Mouse (Mus musculus): Measurements from ENCODE around the gene Syt7. TPM values are rescaled to one million over a fixed set of nuclear protein-coding genes. Genes with fewer than 3 reads are reported as not detected.
A peak's percentile ranks its signal among the peaks of the same experiment; 100 is the strongest.

Syt7 gene
- polyA plus RNA-seq, 1 experiment from 2014 or later, result 1.4 TPM

- Histone ChIP-seq H3K4me1 (replicated peaks; ENCODE audit: control insufficient read depth, insufficient read depth, low read length) (no peaks in the 10 kb centered on the region), H3K4me3 (ENCODE audit: low read depth, low read length) (no peak overlapping the region), H3K4me2 (no peak overlapping the region), H3K36me3 (ENCODE audit: control insufficient read depth, insufficient read depth, low read length) (no peaks in the 10 kb centered on the region), H3K9me3 (ENCODE audit: control insufficient read depth, low read length) (no peaks in the 10 kb centered on the region), H3K27ac (ENCODE audit: low read depth, low read length) (no peak overlapping the region), H3K27me3 (replicated peaks; ENCODE audit: control insufficient read depth, insufficient read depth, low read length) (no peaks in the 10 kb centered on the region; the same call in 1 of the 2 replicates), H3K9ac (ENCODE audit: low read depth, low read length) (no peak overlapping the region)
- 57% methylated on average over 8 of the region's 8 CpGs for WGBS
- no peak for ATAC-seq (replicated peaks; ENCODE audit: low FRiP score)
- no peak for DNase-seq (ENCODE audit: low spot score)
Measured at GRCm38 (mm10) chr19:10469171-10469658, 80.3 kb downstream of the Syt7 start.

- Histone ChIP-seq H3K4me2 (no peak overlapping the region), H3K9ac (ENCODE audit: low read depth, low read length) (no peak overlapping the region), H3K27me3 (replicated peaks; ENCODE audit: control insufficient read depth, insufficient read depth, low read length) (no peaks in the 10 kb centered on the region; the same call in 1 of the 2 replicates), H3K36me3 (ENCODE audit: control insufficient read depth, insufficient read depth, low read length) (no peaks in the 10 kb centered on the region), H3K4me3 (ENCODE audit: low read depth, low read length) (no peak overlapping the region), H3K9me3 (ENCODE audit: control insufficient read depth, low read length) (no peaks in the 10 kb centered on the region), H3K4me1 (replicated peaks; ENCODE audit: control insufficient read depth, insufficient read depth, low read length) (no peaks in the 10 kb centered on the region), H3K27ac (ENCODE audit: low read depth, low read length) (no peak overlapping the region)
- DNase-seq (ENCODE audit: low spot score) (no peak), ATAC-seq (replicated peaks; ENCODE audit: low FRiP score) (no peak)
- 70% methylated on average over 3 of the region's 3 CpGs for WGBS
Measured at GRCm38 (mm10) chr19:10472958-10473357, 84.1 kb downstream of the Syt7 start.

GRCm38 (mm10) chr19:10473779-10474178 lies 84.9 kb downstream of the Syt7 start:
- H3K9me3 ChIP-seq (ENCODE audit: control insufficient read depth, low read length), result no peaks in the 10 kb centered on the region
- H3K27ac ChIP-seq (ENCODE audit: low read depth, low read length), result no peak overlapping the region
- H3K36me3 ChIP-seq (ENCODE audit: control insufficient read depth, insufficient read depth, low read length), result no peaks in the 10 kb centered on the region
- H3K4me2 ChIP-seq, result no peak overlapping the region
- no peak for DNase-seq (ENCODE audit: low spot score)
- whole genome bisulfite sequencing, result 16% methylated on average over 6 of the region's 6 CpGs
- H3K4me1 ChIP-seq (replicated peaks; ENCODE audit: control insufficient read depth, insufficient read depth, low read length), result no peaks in the 10 kb centered on the region
- no peak overlapping the region for H3K4me3 ChIP-seq (ENCODE audit: low read depth, low read length)
- no peak for ATAC-seq (replicated peaks; ENCODE audit: low FRiP score)
- no peaks in the 10 kb centered on the region; the same call in 1 of the 2 replicates for H3K27me3 ChIP-seq (replicated peaks; ENCODE audit: control insufficient read depth, insufficient read depth, low read length)
- no peak overlapping the region for H3K9ac ChIP-seq (ENCODE audit: low read depth, low read length)

- H3K36me3 ChIP-seq (ENCODE audit: control insufficient read depth, insufficient read depth, low read length), result no peaks in the 10 kb centered on the region
- no peak overlapping the region for H3K4me3 ChIP-seq (ENCODE audit: low read depth, low read length)
- no peaks in the 10 kb centered on the region for H3K9me3 ChIP-seq (ENCODE audit: control insufficient read depth, low read length)
- H3K4me2 ChIP-seq, result no peak overlapping the region
- no peak for ATAC-seq (replicated peaks; ENCODE audit: low FRiP score)
- H3K9ac ChIP-seq (ENCODE audit: low read depth, low read length), result no peak overlapping the region
- no peak for DNase-seq (ENCODE audit: low spot score)
- 47% methylated on average over 4 of the region's 4 CpGs for WGBS
- peaks cover 3% of the 10 kb centered on the region for H3K27me3 ChIP-seq (replicated peaks; ENCODE audit: control insufficient read depth, insufficient read depth, low read length)
- H3K27ac ChIP-seq (ENCODE audit: low read depth, low read length), result no peak overlapping the region
- no peaks in the 10 kb centered on the region for H3K4me1 ChIP-seq (replicated peaks; ENCODE audit: control insufficient read depth, insufficient read depth, low read length)
Measured at GRCm38 (mm10) chr19:10479541-10479940, 90.7 kb downstream of the Syt7 start.

GRCm38 (mm10) chr19:10482703-10483102 lies 93.8 kb downstream of the Syt7 start, which contains the start of gene Ppp1r32:
Gene Ppp1r32, minus strand, starts transcription at chr19:10482928.
- no peak within 1 kb of the TSS for H3K9ac ChIP-seq (ENCODE audit: low read depth, low read length)
- ATAC-seq (replicated peaks; ENCODE audit: low FRiP score) (no peak), DNase-seq (ENCODE audit: low spot score) (no peak)
- no peak within 1 kb of the TSS for H3K4me3 ChIP-seq (ENCODE audit: low read depth, low read length)
- H3K4me1 ChIP-seq (replicated peaks; ENCODE audit: control insufficient read depth, insufficient read depth, low read length), result no peaks in the 10 kb centered on the region
- peaks cover 5% of the 10 kb centered on the region for H3K27me3 ChIP-seq (replicated peaks; ENCODE audit: control insufficient read depth, insufficient read depth, low read length)
- 35% methylated on average over 6 of the region's 6 CpGs for WGBS
- H3K9me3 ChIP-seq (ENCODE audit: control insufficient read depth, low read length), result no peaks in the 10 kb centered on the region
- no peak within 1 kb of the TSS for H3K4me2 ChIP-seq
- no peak within 1 kb of the TSS for H3K27ac ChIP-seq (ENCODE audit: low read depth, low read length)
- H3K36me3 ChIP-seq (ENCODE audit: control insufficient read depth, insufficient read depth, low read length), result no peaks in the 10 kb centered on the region

- H3K4me3 ChIP-seq (ENCODE audit: low read depth, low read length), result no peak overlapping the region
- 22% methylated on average over 9 of the region's 9 CpGs for WGBS
- H3K27ac ChIP-seq (ENCODE audit: low read depth, low read length), result no peak overlapping the region
- DNase-seq (ENCODE audit: low spot score), result peak; percentile 43
- H3K9me3 ChIP-seq (ENCODE audit: control insufficient read depth, low read length), result no peaks in the 10 kb centered on the region
- peaks cover 11% of the 10 kb centered on the region for H3K27me3 ChIP-seq (replicated peaks; ENCODE audit: control insufficient read depth, insufficient read depth, low read length)
- H3K9ac ChIP-seq (ENCODE audit: low read depth, low read length), result no peak overlapping the region
- no peak overlapping the region for H3K4me2 ChIP-seq
- no peak; the same call in 1 of the 2 replicates for ATAC-seq (replicated peaks; ENCODE audit: low FRiP score)
- no peaks in the 10 kb centered on the region for H3K36me3 ChIP-seq (ENCODE audit: control insufficient read depth, insufficient read depth, low read length)
- no peaks in the 10 kb centered on the region for H3K4me1 ChIP-seq (replicated peaks; ENCODE audit: control insufficient read depth, insufficient read depth, low read length)
Measured at GRCm38 (mm10) chr19:10486264-10486738, 97.4 kb downstream of the Syt7 start.

GRCm38 (mm10) chr19:10495670-10496069 lies 106.8 kb downstream of the Syt7 start:
- no peak for ATAC-seq (replicated peaks; ENCODE audit: low FRiP score)
- Histone ChIP-seq H3K27ac (ENCODE audit: low read depth, low read length) (no peak overlapping the region), H3K4me1 (replicated peaks; ENCODE audit: control insufficient read depth, insufficient read depth, low read length) (peaks cover 2% of the 10 kb centered on the region; the same call in 1 of the 2 replicates), H3K4me2 (no peak overlapping the region), H3K36me3 (ENCODE audit: control insufficient read depth, insufficient read depth, low read length) (peaks cover under 1% of the 10 kb centered on the region; the same call in 1 of the 2 replicates), H3K9me3 (ENCODE audit: control insufficient read depth, low read length) (no peaks in the 10 kb centered on the region), H3K27me3 (replicated peaks; ENCODE audit: control insufficient read depth, insufficient read depth, low read length) (no peaks in the 10 kb centered on the region), H3K4me3 (ENCODE audit: low read depth, low read length) (no peak overlapping the region), H3K9ac (ENCODE audit: low read depth, low read length) (no peak overlapping the region)
- 81% methylated on average over 1 of the region's 1 CpGs for WGBS
- DNase-seq (ENCODE audit: low spot score), result no peak

- Histone ChIP-seq H3K9me3 (ENCODE audit: control insufficient read depth, low read length) (no peaks in the 10 kb centered on the region), H3K4me2 (no peak overlapping the region), H3K4me3 (ENCODE audit: low read depth, low read length) (no peak overlapping the region), H3K36me3 (ENCODE audit: control insufficient read depth, insufficient read depth, low read length) (peaks cover 10% of the 10 kb centered on the region; the same call in 1 of the 2 replicates), H3K27me3 (replicated peaks; ENCODE audit: control insufficient read depth, insufficient read depth, low read length) (no peaks in the 10 kb centered on the region), H3K27ac (ENCODE audit: low read depth, low read length) (no peak overlapping the region), H3K4me1 (replicated peaks; ENCODE audit: control insufficient read depth, insufficient read depth, low read length) (peaks cover 2% of the 10 kb centered on the region; the same call in 1 of the 2 replicates), H3K9ac (ENCODE audit: low read depth, low read length) (no peak overlapping the region)
- no peak for DNase-seq (ENCODE audit: low spot score)
- ATAC-seq (replicated peaks; ENCODE audit: low FRiP score), result no peak
- 76% methylated on average over 2 of the region's 2 CpGs for WGBS
Measured at GRCm38 (mm10) chr19:10496976-10497375, 108.1 kb downstream of the Syt7 start.

- peaks cover 11% of the 10 kb centered on the region; the same call in 1 of the 2 replicates for H3K36me3 ChIP-seq (ENCODE audit: control insufficient read depth, insufficient read depth, low read length)
Measured at GRCm38 (mm10) chr19:10497512-10498160, 108.7 kb downstream of the Syt7 start.

More at GRCm38 (mm10) chr19:10497512-10498160, 108.7 kb downstream of the Syt7 start:
- DNase-seq (ENCODE audit: low spot score) (no peak), ATAC-seq (replicated peaks; ENCODE audit: low FRiP score) (0 out of 2 replicates have a peak, but pooled peaks have one; percentile 23)
- Histone ChIP-seq H3K4me3 (ENCODE audit: low read depth, low read length) (no peak overlapping the region), H3K4me2 (no peak overlapping the region), H3K9me3 (ENCODE audit: control insufficient read depth, low read length) (no peaks in the 10 kb centered on the region), H3K27ac (ENCODE audit: low read depth, low read length) (no peak overlapping the region), H3K27me3 (replicated peaks; ENCODE audit: control insufficient read depth, insufficient read depth, low read length) (no peaks in the 10 kb centered on the region), H3K4me1 (replicated peaks; ENCODE audit: control insufficient read depth, insufficient read depth, low read length) (peaks cover 3% of the 10 kb centered on the region; the same call in 1 of the 2 replicates), H3K9ac (ENCODE audit: low read depth, low read length) (no peak overlapping the region)
- 33% methylated on average over 8 of the region's 8 CpGs for WGBS
